Mouse (Mus musculus) layer of hippocampus, adult 2 months (tissue): ENCODE measurements around the gene H2-T3. TPM values are rescaled to one million over a fixed set of nuclear protein-coding genes. Genes with fewer than 3 reads are reported as not detected.

Experiments used
- total RNA-seq, 2 experiments: library from RNA; stranded (reverse); gene quantifications; 2 replicates each; pipeline ENCODE4 v1.2.3; 2021

Gene H2-T3
- total RNA-seq, 2 experiments from 2014 or later = not detected

Other genes starting within 250 kb of the H2-T3 start
- 10 to 100 TPM; 69.9 to 77.3 TPM for gene Abcf1, start 220.5 kb downstream of the H2-T3 start, total RNA-seq
- 100 to 1,000 TPM; 140 to 147 TPM for gene Gnl1, start 210.4 kb downstream of the H2-T3 start, total RNA-seq
- gene Prr3, start 210.1 kb downstream of the H2-T3 start, total RNA-seq = 10 to 100 TPM; 45.8 to 50.7 TPM
- gene H2-T24, start 169.7 kb downstream of the H2-T3 start, total RNA-seq = 1 to 10 TPM; 1.7 to 2.4 TPM
- gene H2-T23, start 157.4 kb downstream of the H2-T3 start, total RNA-seq = 1 to 10 TPM; 5.2 to 6.0 TPM
- 10 to 100 TPM in 1 of 2 experiments, 1 to 10 TPM in 1; 9.1 to 10.3 TPM for gene H2-T22, start 147.5 kb downstream of the H2-T3 start, total RNA-seq
- not detected for gene Gm6034, start 147.3 kb downstream of the H2-T3 start, total RNA-seq
- gene Gm11127, start 131.9 kb downstream of the H2-T3 start, total RNA-seq = 1 to 10 TPM; 1.6 to 1.7 TPM
- gene Gm19684, start 68.6 kb downstream of the H2-T3 start, total RNA-seq = under 1 TPM in 1 of 2 experiments, not detected in 1; 0.29 TPM
- gene Gm7030, start 60.9 kb downstream of the H2-T3 start, total RNA-seq = not detected
- not detected for gene Gm8909, start 21.8 kb downstream of the H2-T3 start, total RNA-seq
- 10 to 100 TPM; 43.6 to 44.1 TPM for gene Rpp21, start 67.8 kb upstream of the H2-T3 start, total RNA-seq
- 10 to 100 TPM; 23.6 to 25.3 TPM for gene Trim39, start 82.0 kb upstream of the H2-T3 start, total RNA-seq
- gene H2-M10.2, start 96.2 kb upstream of the H2-T3 start, total RNA-seq = not detected
- gene H2-M10.1, start 135.9 kb upstream of the H2-T3 start, total RNA-seq = not detected
- not detected for gene H2-M10.3, start 178.1 kb upstream of the H2-T3 start, total RNA-seq